Mouse (Mus musculus): ENCODE data around the gene Mrpl54. TPM values are rescaled to one million over a fixed set of nuclear protein-coding genes. Genes with fewer than 3 reads are reported as not detected.

The Mrpl54 gene
- polyA plus RNA-seq, 1 experiment = 84.9 TPM

DNA sequence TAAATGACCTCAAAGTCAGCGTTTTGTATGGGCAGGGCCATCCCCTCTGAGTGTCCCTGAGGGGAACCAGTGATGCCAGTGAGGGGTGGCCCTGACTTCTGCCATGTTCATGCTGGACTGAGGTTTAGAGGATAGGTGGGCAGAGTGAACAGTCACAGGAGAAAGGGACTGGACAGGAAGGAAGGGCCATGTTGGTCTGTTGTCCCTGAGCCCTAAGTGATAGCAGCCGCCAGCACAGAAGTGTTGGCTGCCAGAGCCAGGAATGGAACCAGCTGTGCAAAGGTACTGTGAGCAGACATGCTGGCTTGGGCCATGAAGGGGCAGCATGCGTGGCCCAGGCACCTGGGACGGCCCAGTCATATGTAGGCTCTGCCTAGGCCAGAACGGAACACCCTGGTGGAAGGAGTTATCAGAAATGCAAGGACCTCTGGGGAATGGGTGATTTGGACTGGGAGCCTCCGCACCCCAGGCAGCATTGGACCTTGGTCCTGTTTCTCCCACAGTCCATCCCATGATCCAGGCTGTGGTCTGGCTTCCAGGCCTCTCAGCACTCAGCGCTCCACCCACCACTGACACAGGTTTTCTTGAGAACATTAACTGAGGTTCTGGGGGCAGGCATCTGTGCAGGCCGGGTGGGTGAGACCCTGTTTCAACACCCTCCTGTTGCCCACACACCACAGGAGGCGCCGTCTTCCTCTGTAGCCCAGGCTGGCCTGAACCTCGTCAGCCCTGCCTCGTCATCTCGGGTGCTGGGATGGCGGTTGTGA lies 33.0 kb upstream of the Mrpl54 start:
- TF ChIP-seq CTCF (IDR thresholded peaks at IDR 0.05; ENCODE audit: borderline replicate concordance, insufficient read depth, low read depth, low read length) (no peak), POLR2A (IDR thresholded peaks at IDR 0.05; ENCODE audit: borderline replicate concordance, insufficient read depth, low read length) (no peak)
- Histone ChIP-seq H3K27me3 (ENCODE audit: control insufficient read depth, insufficient read depth, low read length) (no peaks in the 10 kb centered on the region), H3K4me1 (ENCODE audit: control insufficient read depth, insufficient read depth, low read length) (peaks cover 92% of the 10 kb centered on the region), H3K27ac (ENCODE audit: insufficient read depth, low read length) (peak overlapping the region; percentile 78), H3K4me3 (replicated peaks; ENCODE audit: insufficient read depth, low read depth, low read length) (peak overlapping the region; percentile 9)
- 41% methylated on average over 14 of the region's 14 CpGs for WGBS
- DNase-seq = peak in 1 of 2 experiments; percentile 48

DNA sequence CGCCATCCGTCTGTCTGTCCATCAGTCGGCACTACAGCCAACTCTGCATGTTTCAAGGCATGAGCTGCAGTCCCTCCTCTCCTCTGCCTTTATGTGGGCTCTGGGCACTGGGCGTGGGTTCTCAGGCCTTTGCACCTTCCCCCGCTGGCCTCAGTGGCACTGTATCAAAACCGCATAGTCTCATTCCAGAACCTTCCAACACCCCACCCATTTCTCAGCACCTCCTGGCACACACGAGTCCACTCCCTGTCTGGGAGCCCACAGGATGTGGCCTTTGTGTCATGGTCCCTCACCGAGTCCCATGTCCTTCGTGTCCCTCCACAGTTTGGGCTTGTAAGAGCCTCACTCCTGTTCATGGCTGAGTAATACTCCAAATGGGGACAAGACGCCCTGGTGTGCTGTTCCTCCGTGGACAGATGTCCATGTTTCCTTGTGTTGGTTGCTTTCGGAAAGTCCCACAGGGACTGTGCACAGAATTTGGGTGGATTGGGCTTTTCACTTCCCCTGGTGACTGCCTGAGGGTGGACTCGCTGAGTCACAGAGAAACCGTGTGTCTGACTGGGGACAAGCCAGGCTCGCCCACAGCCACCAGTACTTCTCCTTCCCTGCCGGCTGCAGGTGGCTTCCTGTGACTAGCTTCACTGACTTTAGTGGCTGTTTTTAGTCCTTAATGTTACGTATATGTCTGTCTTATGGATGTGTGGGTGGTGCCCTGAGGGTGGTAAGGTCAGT lies 31.8 kb upstream of the Mrpl54 start:
- 38% methylated on average over 17 of the region's 17 CpGs for WGBS
- peaks cover 85% of the 10 kb centered on the region for H3K4me1 ChIP-seq (ENCODE audit: control insufficient read depth, insufficient read depth, low read length)
- H3K27me3 ChIP-seq (ENCODE audit: control insufficient read depth, insufficient read depth, low read length) = no peaks in the 10 kb centered on the region
- peak overlapping the region; percentile 24 for H3K4me3 ChIP-seq (replicated peaks; ENCODE audit: insufficient read depth, low read depth, low read length)
- H3K27ac ChIP-seq (ENCODE audit: insufficient read depth, low read length) = peak overlapping the region; percentile 78
- DNase-seq = peak in 1 of 2 experiments; percentile 30
- TF ChIP-seq CTCF (IDR thresholded peaks at IDR 0.05; ENCODE audit: borderline replicate concordance, insufficient read depth, low read depth, low read length) (no peak), POLR2A (IDR thresholded peaks at IDR 0.05; ENCODE audit: borderline replicate concordance, insufficient read depth, low read length) (no peak)

DNA sequence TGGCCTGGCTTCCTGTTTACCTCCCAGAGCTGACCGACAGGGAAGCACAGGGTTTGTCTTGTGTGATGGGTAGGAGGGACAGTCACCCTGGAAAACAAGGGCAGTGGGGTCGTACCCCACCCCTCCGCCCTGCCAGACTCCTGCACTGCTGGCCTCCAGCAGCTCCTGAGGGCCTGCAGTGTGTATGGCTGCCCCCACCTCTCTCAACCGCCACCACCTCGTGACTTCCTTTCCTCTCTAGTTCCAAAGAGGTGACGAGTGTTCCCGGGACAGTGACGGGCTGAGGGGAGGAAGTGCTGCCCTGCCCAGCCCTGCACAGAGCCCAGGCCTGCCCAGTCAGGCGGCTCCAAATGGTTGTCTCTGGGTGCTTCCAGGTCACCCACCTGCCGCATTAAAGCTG lies 31.1 kb upstream of the Mrpl54 start:
- Histone ChIP-seq H3K27me3 (ENCODE audit: control insufficient read depth, insufficient read depth, low read length) (no peaks in the 10 kb centered on the region), H3K4me1 (ENCODE audit: control insufficient read depth, insufficient read depth, low read length) (peaks cover 78% of the 10 kb centered on the region), H3K4me3 (replicated peaks; ENCODE audit: insufficient read depth, low read depth, low read length) (peak overlapping the region; percentile 19), H3K27ac (ENCODE audit: insufficient read depth, low read length) (peak overlapping the region; percentile 78)
- TF ChIP-seq CTCF (IDR thresholded peaks at IDR 0.05; ENCODE audit: borderline replicate concordance, insufficient read depth, low read depth, low read length) (no peak), POLR2A (IDR thresholded peaks at IDR 0.05; ENCODE audit: borderline replicate concordance, insufficient read depth, low read length) (no peak)
- 11% methylated on average over 10 of the region's 10 CpGs for WGBS
- DNase-seq = peak in 1 of 2 experiments; percentile 50

DNA sequence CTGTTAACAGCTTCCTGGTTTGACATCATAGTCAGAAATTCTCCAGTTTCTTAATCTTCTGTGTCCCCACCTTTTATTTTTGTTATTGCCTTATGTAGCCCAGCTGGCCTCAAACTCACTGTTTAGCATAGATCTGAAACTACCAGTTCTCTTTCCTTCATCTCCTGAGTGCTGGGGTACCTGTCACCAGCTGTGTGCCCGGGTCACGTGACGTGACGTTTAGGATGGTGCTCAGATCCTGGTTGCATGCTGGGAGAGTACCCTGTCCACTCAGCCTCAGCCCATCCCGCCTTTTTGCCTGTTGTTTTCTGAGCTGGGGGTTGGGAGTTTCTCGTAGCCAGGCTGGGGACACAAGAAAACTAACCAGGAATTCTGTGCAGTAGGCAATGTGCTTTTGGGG lies 30.5 kb upstream of the Mrpl54 start:
- WGBS = 38% methylated on average over 6 of the region's 6 CpGs

DNA sequence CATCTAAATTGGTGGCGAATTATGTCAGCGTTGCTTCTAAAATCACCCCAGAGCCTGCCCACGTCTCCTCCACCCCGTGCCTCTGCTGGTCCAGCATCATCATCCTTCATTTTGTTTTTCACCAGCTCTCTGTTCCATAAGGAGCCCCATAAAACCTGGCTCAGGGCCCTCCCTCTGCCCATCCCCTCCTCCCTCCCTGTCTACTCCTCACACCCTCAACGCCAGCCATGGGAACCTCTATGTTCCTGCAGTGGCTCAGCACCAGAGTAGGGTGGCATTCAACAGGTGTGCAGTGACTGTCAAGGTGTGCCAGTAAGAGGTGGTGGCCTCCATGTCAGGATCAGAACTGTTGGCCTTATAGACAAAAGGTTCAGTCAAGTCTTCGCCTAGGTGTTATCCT lies 28.5 kb upstream of the Mrpl54 start:
- peak; percentile 55 to 58 for DNase-seq
- Histone ChIP-seq H3K4me3 (replicated peaks; ENCODE audit: insufficient read depth, low read depth, low read length) (peak overlapping the region; percentile 71), H3K27ac (ENCODE audit: insufficient read depth, low read length) (peak overlapping the region; percentile 87), H3K4me1 (ENCODE audit: control insufficient read depth, insufficient read depth, low read length) (peaks cover 54% of the 10 kb centered on the region), H3K27me3 (ENCODE audit: control insufficient read depth, insufficient read depth, low read length) (no peaks in the 10 kb centered on the region)
- TF ChIP-seq CTCF (IDR thresholded peaks at IDR 0.05; ENCODE audit: borderline replicate concordance, insufficient read depth, low read depth, low read length) = no peak
- no peak for TF ChIP-seq POLR2A (IDR thresholded peaks at IDR 0.05; ENCODE audit: borderline replicate concordance, insufficient read depth, low read length)
- 37% methylated on average over 6 of the region's 6 CpGs for WGBS

More for the DNA sequence above, 30.5 kb upstream of the Mrpl54 start:
- peaks cover 72% of the 10 kb centered on the region for H3K4me1 ChIP-seq (ENCODE audit: control insufficient read depth, insufficient read depth, low read length)
- H3K4me3 ChIP-seq (replicated peaks; ENCODE audit: insufficient read depth, low read depth, low read length) = peak overlapping the region; percentile 12
- H3K27ac ChIP-seq (ENCODE audit: insufficient read depth, low read length) = peak overlapping the region; percentile 78
- H3K27me3 ChIP-seq (ENCODE audit: control insufficient read depth, insufficient read depth, low read length) = no peaks in the 10 kb centered on the region
- no peak for DNase-seq
- TF ChIP-seq POLR2A (IDR thresholded peaks at IDR 0.05; ENCODE audit: borderline replicate concordance, insufficient read depth, low read length) (no peak), CTCF (IDR thresholded peaks at IDR 0.05; ENCODE audit: borderline replicate concordance, insufficient read depth, low read depth, low read length) (no peak)

DNA sequence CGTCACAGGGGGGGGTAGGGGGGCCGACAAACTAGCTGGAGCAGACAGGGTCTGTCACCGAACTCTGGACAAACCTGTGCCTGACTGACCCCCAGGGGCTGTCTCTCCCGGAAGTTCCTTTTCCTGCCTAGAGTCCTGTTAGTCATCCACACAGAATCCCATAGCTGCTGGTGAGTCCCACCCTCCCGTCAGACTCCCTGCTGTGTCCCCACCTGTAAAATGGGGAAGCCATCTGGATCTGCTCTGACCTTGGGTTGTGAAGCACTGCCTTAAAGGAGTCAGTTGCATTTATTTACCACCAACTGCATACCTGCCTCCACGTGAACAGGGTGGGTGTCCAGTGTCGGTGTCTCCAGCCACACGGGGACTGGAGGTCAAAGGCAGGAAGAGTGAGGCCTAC lies 27.7 kb upstream of the Mrpl54 start:
- Histone ChIP-seq H3K4me3 (replicated peaks; ENCODE audit: insufficient read depth, low read depth, low read length) (peak overlapping the region; percentile 71), H3K27ac (ENCODE audit: insufficient read depth, low read length) (peak overlapping the region; percentile 87), H3K27me3 (ENCODE audit: control insufficient read depth, insufficient read depth, low read length) (no peaks in the 10 kb centered on the region), H3K4me1 (ENCODE audit: control insufficient read depth, insufficient read depth, low read length) (peaks cover 46% of the 10 kb centered on the region)
- TF ChIP-seq CTCF (IDR thresholded peaks at IDR 0.05; ENCODE audit: borderline replicate concordance, insufficient read depth, low read depth, low read length) (no peak), POLR2A (IDR thresholded peaks at IDR 0.05; ENCODE audit: borderline replicate concordance, insufficient read depth, low read length) (no peak)
- peak; percentile 90 to 92 for DNase-seq
- 8% methylated on average over 8 of the region's 8 CpGs for WGBS

DNA sequence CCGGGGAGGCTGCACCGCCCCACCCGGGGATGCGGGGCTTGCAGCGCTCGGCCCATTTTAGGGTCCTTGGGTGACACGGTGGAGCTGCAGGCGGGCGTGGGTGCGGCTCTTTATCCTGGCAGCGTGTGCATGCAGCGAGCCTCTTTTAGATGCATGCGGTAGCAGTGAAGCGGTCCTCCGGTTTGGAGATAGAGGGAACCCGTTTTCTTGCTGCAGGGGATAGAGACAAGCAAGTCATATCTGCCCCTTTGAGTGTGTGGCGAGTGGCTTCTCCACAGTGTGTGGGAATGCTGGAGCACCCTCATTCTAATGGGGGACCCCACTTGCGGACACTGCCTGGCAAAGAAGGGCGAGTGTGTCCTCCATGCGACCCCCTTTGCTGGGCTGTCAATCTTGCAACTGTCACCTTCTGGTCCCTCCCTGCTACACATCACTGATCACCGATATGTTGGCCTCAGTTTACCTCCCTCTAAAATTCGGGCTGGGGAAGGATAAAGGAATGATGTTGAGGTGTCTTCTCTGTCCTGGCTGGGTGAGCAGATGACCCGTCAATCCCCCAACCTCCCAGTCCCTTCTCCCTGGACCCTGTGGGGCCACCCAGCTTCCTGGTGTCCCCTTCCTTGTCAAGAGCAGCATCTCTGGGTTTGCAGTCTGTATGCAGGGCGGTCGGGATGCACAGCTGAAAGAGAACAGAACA lies 26.7 kb upstream of the Mrpl54 start:
- WGBS = under 1% methylated on average over 25 of the region's 25 CpGs
- Histone ChIP-seq H3K27me3 (ENCODE audit: control insufficient read depth, insufficient read depth, low read length) (no peaks in the 10 kb centered on the region), H3K4me3 (replicated peaks; ENCODE audit: insufficient read depth, low read depth, low read length) (peak overlapping the region; percentile 71), H3K27ac (ENCODE audit: insufficient read depth, low read length) (peak overlapping the region; percentile 87), H3K4me1 (ENCODE audit: control insufficient read depth, insufficient read depth, low read length) (peaks cover 37% of the 10 kb centered on the region)
- no peak for TF ChIP-seq CTCF (IDR thresholded peaks at IDR 0.05; ENCODE audit: borderline replicate concordance, insufficient read depth, low read depth, low read length)
- no peak for TF ChIP-seq POLR2A (IDR thresholded peaks at IDR 0.05; ENCODE audit: borderline replicate concordance, insufficient read depth, low read length)
- no peak for DNase-seq
